Comparison of ENCODE assay signal across 9 mouse cellular contexts in genomic region chrX:103624426-103625168, GRCm38 (mm10). TPM values are rescaled to one million over a fixed set of nuclear protein-coding genes. Genes with fewer than 3 reads are reported as not detected.
DNase-seq lines count a peak whose midpoint lies in the region; ATAC-seq and TF ChIP-seq lines count a peak whose summit lies in the region.
"Had no signal": no experiment of that assay in that cellular context is flagged by ENCODE, and none has a peak within 500 bp of the region (broad histone marks: within the 10 kb centered on the region; RNA-seq: fewer than 3 reads in every experiment).

No protein-coding gene starts in this region.

- H3K4me3 ChIP-seq in heart, adult 2 months = no peak overlapping the region
- H3K4me3 ChIP-seq in midbrain, embryonic 11.5 days (ENCODE audit: low read depth, low read length) = no peak overlapping the region
- no peak overlapping the region for H3K4me3 ChIP-seq in midbrain, embryonic 15.5 days
- H3K4me3 ChIP-seq in stomach, postnatal 0 days (ENCODE audit: low read depth, low read length) = no peak overlapping the region

- H3K27ac ChIP-seq in heart, adult 2 months = no peak overlapping the region
- H3K27ac ChIP-seq in midbrain, embryonic 11.5 days (ENCODE audit: low read depth, low read length) = no peak overlapping the region
- no peak overlapping the region for H3K27ac ChIP-seq in midbrain, embryonic 15.5 days
- H3K27ac ChIP-seq in stomach, postnatal 0 days (replicated peaks) = no peak overlapping the region

- 36% methylated on average over 5 of the region's 5 CpGs for WGBS in heart, adult 2 months
- WGBS in midbrain, embryonic 11.5 days = 19% methylated on average over 5 of the region's 5 CpGs
- 16% methylated on average over 5 of the region's 5 CpGs for WGBS in midbrain, embryonic 15.5 days
- 27% methylated on average over 5 of the region's 5 CpGs for WGBS in stomach, postnatal 0 days

- DNase-seq in heart, adult 2 months = no peak
- no peak for DNase-seq in heart, postnatal 4 days
- DNase-seq in midbrain, embryonic 11.5 days (ENCODE audit: low spot score, missing footprints) = peak; percentile 88
- DNase-seq in cerebellum, postnatal 10 days = peak; percentile 21 to 23
- DNase-seq in stomach, postnatal 0 days (ENCODE audit: low spot score) = no peak
- DNase-seq in left cerebral cortex, adult 18-20 months (ENCODE audit: low spot score in 2 of 2) = no peak

- no peaks in the 10 kb centered on the region for H3K36me3 ChIP-seq in heart, adult 2 months (ENCODE audit: control insufficient read depth, insufficient read depth, low read length)
- H3K36me3 ChIP-seq in midbrain, embryonic 11.5 days (ENCODE audit: control insufficient read depth, insufficient read depth, low read length) = no peaks in the 10 kb centered on the region
- H3K36me3 ChIP-seq in midbrain, embryonic 15.5 days (replicated peaks) = no peaks in the 10 kb centered on the region
- no peaks in the 10 kb centered on the region for H3K36me3 ChIP-seq in stomach, postnatal 0 days (ENCODE audit: control insufficient read depth, insufficient read depth, low read length)

- intact Hi-C loops in heart, adult 2 months (cut with DNase I) = loop anchor here (1.0 to 5.0 kb wide), 2 partner anchors 140 to 358 kb away; partner anchors contain the start of gene Rlim

- ATAC-seq in midbrain, embryonic 11.5 days (ENCODE audit: low FRiP score) = no peak
- no peak for ATAC-seq in midbrain, embryonic 15.5 days (replicated peaks)
- no peak for ATAC-seq in stomach, postnatal 0 days (ENCODE audit: low FRiP score, low TSS enrichment)
- ATAC-seq in monocyte, adult 5-6 weeks (replicated peaks; ENCODE audit: insufficient number of reproducible peaks, low FRiP score, low TSS enrichment, poor library complexity, severe bottlenecking) = no peak

- H3K4me1 ChIP-seq in heart, adult 2 months (ENCODE audit: control insufficient read depth, insufficient read depth, low read length) = no peaks in the 10 kb centered on the region; the same call in 1 of the 2 replicates
- H3K4me1 ChIP-seq in midbrain, embryonic 11.5 days (ENCODE audit: control insufficient read depth, insufficient read depth, low read length) = peaks cover 4% of the 10 kb centered on the region
- H3K4me1 ChIP-seq in midbrain, embryonic 15.5 days = peaks cover 6% of the 10 kb centered on the region
- H3K4me1 ChIP-seq in stomach, postnatal 0 days (replicated peaks; ENCODE audit: control insufficient read depth, insufficient read depth) = no peaks in the 10 kb centered on the region

- TF ChIP-seq CTCF in heart, adult 2 months (IDR thresholded peaks at IDR 0.05) = peak; percentile 85
- peak; percentile 82 for TF ChIP-seq CTCF in stomach, postnatal 0 days (IDR thresholded peaks at IDR 0.05; ENCODE audit: low read depth)

- no peak for TF ChIP-seq EP300 in heart, adult 2 months (IDR thresholded peaks at IDR 0.05; ENCODE audit: insufficient read depth, low read depth, low read length)
- TF ChIP-seq EP300 in stomach, postnatal 0 days (optimal IDR thresholded peaks at IDR 0.05) = no peak

- H3K4me2 ChIP-seq in midbrain, embryonic 11.5 days = no peak overlapping the region
- H3K4me2 ChIP-seq in midbrain, embryonic 15.5 days = no peak overlapping the region
- no peak overlapping the region for H3K4me2 ChIP-seq in stomach, postnatal 0 days (replicated peaks; ENCODE audit: low read depth)

- H3K79me2 ChIP-seq in heart, adult 2 months (replicated peaks; ENCODE audit: control insufficient read depth, insufficient read depth, low read length) = no peaks in the 10 kb centered on the region

- H3K27me3 ChIP-seq in heart, adult 2 months (ENCODE audit: control insufficient read depth, insufficient read depth, low read length) = no peaks in the 10 kb centered on the region
- 0 out of 2 replicates have a peak, but pooled peaks cover 2% of the 10 kb centered on the region for H3K27me3 ChIP-seq in midbrain, embryonic 11.5 days (ENCODE audit: control insufficient read depth, insufficient read depth, low read length)
- no peaks in the 10 kb centered on the region for H3K27me3 ChIP-seq in midbrain, embryonic 15.5 days (replicated peaks)
- no peaks in the 10 kb centered on the region for H3K27me3 ChIP-seq in stomach, postnatal 0 days (ENCODE audit: control insufficient read depth, insufficient read depth, low read length)

- TF ChIP-seq POLR2A in heart, adult 2 months (IDR thresholded peaks at IDR 0.05; ENCODE audit: insufficient read depth, low read depth, low read length) = no peak

- no peaks in the 10 kb centered on the region for H3K9me3 ChIP-seq in midbrain, embryonic 11.5 days (ENCODE audit: control insufficient read depth, low read length)
- no peaks in the 10 kb centered on the region for H3K9me3 ChIP-seq in midbrain, embryonic 15.5 days
- no peaks in the 10 kb centered on the region for H3K9me3 ChIP-seq in stomach, postnatal 0 days (ENCODE audit: control insufficient read depth, low read length)

- no peak overlapping the region for H3K9ac ChIP-seq in heart, adult 2 months (ENCODE audit: low read depth, low read length)
- no peak overlapping the region for H3K9ac ChIP-seq in midbrain, embryonic 11.5 days (ENCODE audit: low read length)
- H3K9ac ChIP-seq in midbrain, embryonic 15.5 days = no peak overlapping the region
- H3K9ac ChIP-seq in stomach, postnatal 0 days (ENCODE audit: low read length) = no peak overlapping the region

RNA-seq across cellular contexts. Expression of gene Zcchc13, which starts 5.8 kb away (rescaled TPM):
- total RNA-seq in heart, adult 2 months (2021) = not detected
- polyA plus RNA-seq in heart, adult 2 months (2012; rRNA removed) = not detected in 2 replicates
- total RNA-seq in heart, postnatal 4 days (2021) = not detected
- not detected in 2 replicates for polyA plus RNA-seq in midbrain, embryonic 11.5 days (2014; fragmentation: Nextera tagmentation; extraction: Ambion mirVana)
- polyA plus RNA-seq in midbrain, embryonic 15.5 days (2015; fragmentation: Nextera tagmentation; extraction: Ambion mirVana) = not detected in 2 replicates
- not detected in 2 replicates for polyA plus RNA-seq in stomach, postnatal 0 days (2015; fragmentation: Nextera tagmentation; extraction: Ambion mirVana)
- total RNA-seq in left cerebral cortex, adult 18-20 months (2021) = not detected
- total RNA-seq in monocyte, adult 5-6 weeks (2017) = 1.2 TPM in 1 of 3 replicates, not detected in the others
- total RNA-seq: layer of hippocampus, postnatal 25 days had no signal

Comparison
In these comparisons a context has a peak if more than half of its experiments do, and no peak if none do; other contexts are left out.
1. DNase-seq: peak in midbrain, embryonic 11.5 days (single experiment) and cerebellum, postnatal 10 days (2 of 2); none in heart, adult 2 months (0 of 2), heart, postnatal 4 days (single experiment), stomach, postnatal 0 days (single experiment) and left cerebral cortex, adult 18-20 months (0 of 2).